Mouse (Mus musculus) naive thymus-derived CD4-positive, alpha-beta T cell, adult 2 months (primary cell): ENCODE results near the gene Gdpd5.
A peak's percentile ranks its signal among the peaks of the same experiment; 100 is the strongest.

Source experiments
- DNase-seq: peaks from one replicate; pipeline ENCODE4 v3.0.0-alpha.2; 2011; ENCODE audit warnings: low read depth

Gdpd5 gene

GRCm38 (mm10) chr7:99381214-99382087 is at the start of gene Gdpd5:
Gene Gdpd5, plus strand, starts transcription at chr7:99381414.
- DNase-seq: peak; percentile 99

- DNase-seq: peak; percentile 77
Measured at GRCm38 (mm10) chr7:99332774-99333480, 48.3 kb upstream of the Gdpd5 start.

GRCm38 (mm10) chr7:99340736-99341135 is 40.5 kb upstream of the Gdpd5 start:
- no peak for DNase-seq

- DNase-seq: no peak
Measured at GRCm38 (mm10) chr7:99343577-99343976, 37.6 kb upstream of the Gdpd5 start.

GRCm38 (mm10) chr7:99347268-99347667 is 33.9 kb upstream of the Gdpd5 start:
- no peak for DNase-seq

- no peak for DNase-seq
Measured at GRCm38 (mm10) chr7:99348883-99349282, 32.3 kb upstream of the Gdpd5 start.

- no peak for DNase-seq
Measured at GRCm38 (mm10) chr7:99349782-99350720, 31.2 kb upstream of the Gdpd5 start.

- no peak for DNase-seq
Measured at GRCm38 (mm10) chr7:99351104-99351801, 30.0 kb upstream of the Gdpd5 start.

GRCm38 (mm10) chr7:99351802-99352517 is 29.3 kb upstream of the Gdpd5 start:
- no peak for DNase-seq

GRCm38 (mm10) chr7:99352526-99353400 is 28.5 kb upstream of the Gdpd5 start, which contains the start of gene Serpinh1:
Gene Serpinh1, minus strand, starts transcription at chr7:99353239.
- no peak for DNase-seq

GRCm38 (mm10) chr7:99355731-99356131 is 25.5 kb upstream of the Gdpd5 start:
- no peak for DNase-seq

- no peak for DNase-seq
Measured at GRCm38 (mm10) chr7:99356244-99356930, 24.8 kb upstream of the Gdpd5 start.

GRCm38 (mm10) chr7:99357201-99357600 is 24.0 kb upstream of the Gdpd5 start:
- DNase-seq: no peak

- DNase-seq: no peak
Measured at GRCm38 (mm10) chr7:99358371-99358770, 22.8 kb upstream of the Gdpd5 start.

- no peak for DNase-seq
Measured at GRCm38 (mm10) chr7:99360021-99360802, 21.0 kb upstream of the Gdpd5 start.

GRCm38 (mm10) chr7:99360803-99361414 is 20.3 kb upstream of the Gdpd5 start:
- no peak for DNase-seq

GRCm38 (mm10) chr7:99362137-99362536 is 19.1 kb upstream of the Gdpd5 start:
- DNase-seq: no peak

- DNase-seq: peak; percentile 69
Measured at GRCm38 (mm10) chr7:99365069-99365468, 16.1 kb upstream of the Gdpd5 start.
